Mouse (Mus musculus): Measurements from ENCODE around the gene Lrmp. TPM values are rescaled to one million over a fixed set of nuclear protein-coding genes. Genes with fewer than 3 reads are reported as not detected.
A peak's percentile ranks its signal among the peaks of the same experiment; 100 is the strongest.

Lrmp gene
- polyA plus RNA-seq, 1 experiment from 2014 or later = 12.7 TPM

GRCm38 (mm10) chr6:145106163-145106842 lies 9.2 kb upstream of the Lrmp start:
- H3K27me3 ChIP-seq = no peaks in the 10 kb centered on the region
- DNase-seq (no peak), ATAC-seq (ENCODE audit: low read depth) (no peak)
- 65% methylated on average over 6 of the region's 6 CpGs for WGBS (ENCODE audit: insufficient replicate concordance)
- no peaks in the 10 kb centered on the region for H3K4me1 ChIP-seq (replicated peaks)
- no peak overlapping the region for H3K4me2 ChIP-seq
- no peak overlapping the region for H3K27ac ChIP-seq
- H3K36me3 ChIP-seq = no peaks in the 10 kb centered on the region
- H3K9me3 ChIP-seq (replicated peaks) = no peaks in the 10 kb centered on the region
- H3K9ac ChIP-seq = no peak overlapping the region
- H3K4me3 ChIP-seq (replicated peaks) = no peak overlapping the region

- no peak overlapping the region for H3K4me3 ChIP-seq (replicated peaks)
- DNase-seq (no peak), ATAC-seq (ENCODE audit: low read depth) (no peak)
- WGBS (ENCODE audit: insufficient replicate concordance) = 89% methylated on average over 4 of the region's 4 CpGs
- H3K36me3 ChIP-seq = no peaks in the 10 kb centered on the region
- no peaks in the 10 kb centered on the region; the same call in 1 of the 2 replicates for H3K4me1 ChIP-seq (replicated peaks)
- no peak overlapping the region for H3K4me2 ChIP-seq
- no peaks in the 10 kb centered on the region for H3K9me3 ChIP-seq (replicated peaks)
- no peak overlapping the region for H3K27ac ChIP-seq
- no peaks in the 10 kb centered on the region for H3K27me3 ChIP-seq
- H3K9ac ChIP-seq = no peak overlapping the region
These were observed 4.7 kb upstream of the Lrmp start for GRCm38 (mm10) chr6:145110786-145111185.

GRCm38 (mm10) chr6:145112865-145113264 lies 2.6 kb upstream of the Lrmp start:
- Histone ChIP-seq H3K4me3 (replicated peaks) (no peak overlapping the region), H3K4me2 (no peak overlapping the region), H3K9me3 (replicated peaks) (no peaks in the 10 kb centered on the region), H3K4me1 (replicated peaks) (peaks cover 11% of the 10 kb centered on the region), H3K36me3 (no peaks in the 10 kb centered on the region), H3K27ac (no peak overlapping the region), H3K27me3 (no peaks in the 10 kb centered on the region), H3K9ac (no peak overlapping the region)
- DNase-seq = no peak
- 53% methylated on average over 6 of the region's 6 CpGs for WGBS (ENCODE audit: insufficient replicate concordance)
- ATAC-seq (ENCODE audit: low read depth) = no peak

- Histone ChIP-seq H3K27me3 (no peaks in the 10 kb centered on the region), H3K4me2 (no peak overlapping the region), H3K36me3 (no peaks in the 10 kb centered on the region), H3K4me1 (replicated peaks) (peaks cover 11% of the 10 kb centered on the region), H3K9ac (no peak overlapping the region), H3K27ac (no peak overlapping the region), H3K4me3 (replicated peaks) (no peak overlapping the region), H3K9me3 (replicated peaks) (no peaks in the 10 kb centered on the region)
- DNase-seq = no peak
- 50% methylated on average over 2 of the region's 2 CpGs for WGBS (ENCODE audit: insufficient replicate concordance)
- no peak for ATAC-seq (ENCODE audit: low read depth)
These were observed 892 bp upstream of the Lrmp start for GRCm38 (mm10) chr6:145114561-145114960.

GRCm38 (mm10) chr6:145116098-145116672 lies 732 bp downstream of the Lrmp start:
- ATAC-seq (ENCODE audit: low read depth) (peak; percentile 54), DNase-seq (no peak)
- Histone ChIP-seq H3K36me3 (no peaks in the 10 kb centered on the region), H3K27ac (peak overlapping the region; percentile 59), H3K9me3 (replicated peaks) (no peaks in the 10 kb centered on the region), H3K27me3 (no peaks in the 10 kb centered on the region), H3K4me3 (replicated peaks) (no peak overlapping the region), H3K4me2 (no peak overlapping the region), H3K4me1 (replicated peaks) (peaks cover 25% of the 10 kb centered on the region), H3K9ac (no peak overlapping the region; the same call in 1 of the 2 replicates)
- 31% methylated on average over 4 of the region's 4 CpGs for WGBS (ENCODE audit: insufficient replicate concordance)

GRCm38 (mm10) chr6:145120086-145120485 lies 4.6 kb downstream of the Lrmp start:
- Histone ChIP-seq H3K4me3 (replicated peaks) (no peak overlapping the region), H3K4me1 (replicated peaks) (peaks cover 63% of the 10 kb centered on the region), H3K9me3 (replicated peaks) (no peaks in the 10 kb centered on the region), H3K27ac (no peak overlapping the region), H3K9ac (no peak overlapping the region), H3K27me3 (no peaks in the 10 kb centered on the region), H3K4me2 (no peak overlapping the region), H3K36me3 (no peaks in the 10 kb centered on the region)
- no peak for DNase-seq
- 60% methylated on average over 2 of the region's 2 CpGs for WGBS (ENCODE audit: insufficient replicate concordance)
- ATAC-seq (ENCODE audit: low read depth) = no peak

- peaks cover 71% of the 10 kb centered on the region for H3K4me1 ChIP-seq (replicated peaks)
- WGBS (ENCODE audit: insufficient replicate concordance) = 9% methylated on average over 18 of the region's 18 CpGs
These were observed 5.5 kb downstream of the Lrmp start for GRCm38 (mm10) chr6:145120787-145121589.

GRCm38 (mm10) chr6:145121590-145122420 lies 6.4 kb downstream of the Lrmp start:
- peak; percentile 55 for ATAC-seq (ENCODE audit: low read depth)
- Histone ChIP-seq H3K36me3 (no peaks in the 10 kb centered on the region), H3K27me3 (no peaks in the 10 kb centered on the region), H3K9me3 (replicated peaks) (no peaks in the 10 kb centered on the region), H3K4me2 (peak overlapping the region; percentile 65), H3K4me1 (replicated peaks) (peaks cover 66% of the 10 kb centered on the region), H3K4me3 (replicated peaks) (peak overlapping the region; percentile 53), H3K27ac (peak overlapping the region; percentile 84), H3K9ac (peak overlapping the region; percentile 63)
- peak; percentile 39 for DNase-seq
- WGBS (ENCODE audit: insufficient replicate concordance) = 13% methylated on average over 21 of the region's 21 CpGs

More at GRCm38 (mm10) chr6:145120787-145121589, 5.5 kb downstream of the Lrmp start:
- Histone ChIP-seq H3K9me3 (replicated peaks) (no peaks in the 10 kb centered on the region), H3K9ac (peak overlapping the region; percentile 63), H3K27ac (peak overlapping the region; percentile 84), H3K4me3 (replicated peaks) (peak overlapping the region; percentile 53), H3K4me2 (peak overlapping the region; percentile 65), H3K27me3 (no peaks in the 10 kb centered on the region), H3K36me3 (no peaks in the 10 kb centered on the region)
- ATAC-seq (ENCODE audit: low read depth) (no peak), DNase-seq (no peak)

- H3K4me3 ChIP-seq (replicated peaks) = peak overlapping the region; percentile 53
- 0 out of 2 replicates have a peak, but pooled peaks cover 3% of the 10 kb centered on the region for H3K9me3 ChIP-seq (replicated peaks)
- DNase-seq = no peak
- H3K27me3 ChIP-seq = no peaks in the 10 kb centered on the region
- H3K27ac ChIP-seq = peak overlapping the region; percentile 84
- peak overlapping the region; percentile 63 for H3K9ac ChIP-seq
- WGBS (ENCODE audit: insufficient replicate concordance) = 38% methylated on average over 8 of the region's 8 CpGs
- H3K36me3 ChIP-seq = no peaks in the 10 kb centered on the region
- H3K4me2 ChIP-seq = peak overlapping the region; percentile 65
- H3K4me1 ChIP-seq (replicated peaks) = peaks cover 64% of the 10 kb centered on the region
- ATAC-seq (ENCODE audit: low read depth) = no peak
These were observed 7.1 kb downstream of the Lrmp start for GRCm38 (mm10) chr6:145122423-145123059.
